Mouse (Mus musculus) mammary gland, adult 2 months (tissue): Measurements from ENCODE around the gene Fra10ac1. TPM values are rescaled to one million over a fixed set of nuclear protein-coding genes. Genes with fewer than 3 reads are reported as not detected.

Experiments used
- polyA plus RNA-seq: library from polyadenylated mRNA; depleted of rRNA; stranded (reverse); fragments of >200 nt; gene quantifications from 2 replicates; pipeline ENCODE4 v1.2.3, GENCODE M21; 2012; ENCODE audit warnings: low replicate concordance; rRNA removed

Gene Fra10ac1
- 2.0 and 4.3 TPM in 2 replicates for polyA plus RNA-seq

DNA sequence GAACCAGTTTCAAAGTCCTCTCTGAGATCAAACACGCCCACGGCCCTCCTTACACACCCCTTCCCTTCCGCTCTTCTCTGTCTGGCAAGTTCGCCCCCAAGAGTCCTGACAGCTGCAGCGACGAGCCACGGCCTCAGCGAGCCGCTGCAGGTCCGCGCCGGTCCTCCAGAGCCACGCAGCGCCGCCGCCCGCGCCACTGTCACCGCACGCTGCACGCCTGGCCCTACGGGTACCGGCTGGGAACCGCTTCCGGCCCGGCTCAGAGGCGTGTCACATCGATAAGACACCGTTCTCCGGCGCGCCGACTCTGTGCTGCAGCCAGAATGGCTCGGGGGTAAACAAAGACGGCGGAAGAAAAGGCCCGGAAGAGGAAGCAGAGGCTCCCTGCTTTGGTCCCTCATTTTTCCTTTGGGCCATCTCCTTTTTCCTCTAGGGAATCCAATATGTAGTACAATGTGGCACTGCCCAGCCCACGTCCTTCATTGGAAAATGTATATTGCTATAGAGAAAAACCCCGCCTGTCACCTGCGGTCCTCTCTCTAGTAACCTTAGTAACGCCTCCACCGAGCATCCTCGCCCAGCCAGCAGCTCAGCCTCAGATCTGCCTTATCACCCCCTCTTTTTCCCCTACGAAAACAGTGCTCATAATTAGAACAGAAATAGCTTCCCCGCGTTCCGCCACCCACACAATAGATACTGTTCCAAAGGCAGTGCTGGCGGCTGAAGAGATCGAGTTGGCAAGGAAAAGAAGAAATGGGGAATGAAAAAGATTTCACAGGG lies at the start of gene Fra10ac1:
Fra10ac1 (minus strand) TSS at position 252 of the 780 bp plus-strand sequence.

DNA sequence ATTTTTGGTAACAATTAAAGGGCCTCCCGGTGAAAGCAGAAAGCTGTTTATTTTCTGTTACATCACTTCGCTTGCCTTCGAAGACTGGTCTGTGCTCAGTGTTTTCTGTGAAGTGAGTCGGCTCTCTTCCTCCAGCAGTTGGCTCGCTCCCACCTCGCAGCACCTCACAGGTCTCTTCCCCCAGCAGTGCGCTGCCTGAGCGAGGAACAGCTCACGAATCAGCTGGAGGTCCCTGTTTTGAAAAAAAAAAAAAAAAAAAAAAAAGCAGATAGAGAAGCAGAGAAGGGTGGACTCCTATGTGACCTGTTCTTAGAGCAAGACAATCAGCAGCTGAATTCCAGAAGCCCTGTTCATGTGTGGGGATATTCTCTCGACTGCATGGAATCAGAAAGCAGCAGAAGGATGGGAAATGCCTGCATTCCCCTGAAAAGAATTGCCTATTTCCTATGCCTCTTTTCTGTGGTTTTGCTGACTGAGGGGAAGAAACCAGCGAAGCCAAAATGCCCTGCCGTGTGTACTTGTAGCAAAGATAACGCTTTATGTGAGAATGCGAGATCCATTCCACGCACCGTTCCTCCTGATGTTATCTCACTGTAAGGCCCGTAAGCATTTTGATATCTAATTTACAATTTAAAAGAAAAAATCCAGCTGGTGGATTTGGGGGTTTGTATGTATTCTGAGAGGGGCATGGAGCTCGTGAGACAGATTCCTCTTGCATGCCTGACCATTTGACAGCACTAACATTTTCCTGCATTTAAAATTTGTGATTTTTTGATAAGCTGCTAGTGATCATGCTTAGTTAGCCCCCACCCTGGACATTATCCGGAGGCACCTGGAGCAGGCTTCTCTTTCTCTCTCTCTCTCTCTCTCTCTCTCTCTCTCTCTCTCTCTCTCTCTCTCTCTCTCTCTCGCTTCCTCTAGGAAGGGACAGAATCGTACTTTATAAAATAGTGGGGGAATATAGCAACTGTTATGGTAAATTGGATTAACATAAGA lies 40.8 kb upstream of the Fra10ac1 start, which contains the start of gene Lgi1:
Lgi1 (plus strand) TSS at position 32 of the 996 bp plus-strand sequence.

Other genes starting within 250 kb of the Fra10ac1 start
- gene Myof, start 180.6 kb downstream of the Fra10ac1 start, polyA plus RNA-seq: 12.9 and 23.3 TPM in 2 replicates
- gene Cep55, start 169.1 kb downstream of the Fra10ac1 start, polyA plus RNA-seq: 0.32 and 0.52 TPM in 2 replicates
- gene Ffar4, start 127.1 kb downstream of the Fra10ac1 start, polyA plus RNA-seq: 42.9 and 50.7 TPM in 2 replicates
- gene Rbp4, start 98.9 kb downstream of the Fra10ac1 start, polyA plus RNA-seq: 342 and 412 TPM in 2 replicates
- not detected in 2 replicates for gene Pde6c, start 91.4 kb downstream of the Fra10ac1 start, polyA plus RNA-seq
- 0.06 and 0.55 TPM in 2 replicates for gene Lgi1, start 40.4 kb upstream of the Fra10ac1 start, polyA plus RNA-seq
- gene Slc35g1, start 171.8 kb upstream of the Fra10ac1 start, polyA plus RNA-seq: 1.8 and 3.8 TPM in 2 replicates